Mouse (Mus musculus) limb, embryonic 11.5 days (tissue): ENCODE data around the gene Dcakd. TPM values are rescaled to one million over a fixed set of nuclear protein-coding genes. Genes with fewer than 3 reads are reported as not detected.

ENCODE experiments used
- ATAC-seq: fragments of 200-750 bp; cut with Nextera tagmentation; 2 replicates; pipeline ENCODE4 v1.8.0; 2017; ENCODE audit warnings: low read depth; ENCODE audit not compliant: insufficient number of reproducible peaks, low FRiP score, low TSS enrichment
- DNase-seq: peaks from one replicate; pipeline ENCODE4 v3.0.0-alpha.2; 2015; ENCODE audit warnings: low spot score
- H3K27ac ChIP-seq: fragments of 300-500 bp; sonication (generic); replicated peaks from 2 replicates; pipeline ENCODE4 v1.5.1; 2014; ENCODE audit warnings: low read depth, mild to moderate bottlenecking, low read length
- H3K27me3 ChIP-seq: fragments of 300-500 bp; sonication (generic); 2 replicates; pipeline ENCODE4 v1.6.1; 2014; ENCODE audit warnings: mild to moderate bottlenecking, low read length, mixed read lengths; ENCODE audit not compliant: control insufficient read depth, insufficient read depth
- H3K36me3 ChIP-seq: fragments of 300-500 bp; sonication (generic); 2 replicates; pipeline ENCODE4 v1.6.1; 2014; ENCODE audit warnings: mild to moderate bottlenecking, low read length, moderate library complexity, mixed read lengths; ENCODE audit not compliant: control insufficient read depth, insufficient read depth
- H3K4me1 ChIP-seq: fragments of 300-500 bp; sonication (generic); 2 replicates; pipeline ENCODE4 v1.6.1; 2014; ENCODE audit warnings: low read length, mixed read lengths; ENCODE audit not compliant: control insufficient read depth, insufficient read depth
- H3K4me2 ChIP-seq: fragments of 300-500 bp; sonication (generic); 2 replicates; pipeline ENCODE4 v1.6.1; 2014; ENCODE audit warnings: low read depth, mild to moderate bottlenecking, moderate library complexity; ENCODE audit not compliant: severe bottlenecking
- H3K4me3 ChIP-seq: fragments of 300-500 bp; sonication (generic); 2 replicates; pipeline ENCODE4 v1.5.1; 2014; ENCODE audit warnings: low read depth, low read length
- H3K9ac ChIP-seq: fragments of 300-500 bp; sonication (generic); 2 replicates; pipeline ENCODE4 v1.6.1; 2014; ENCODE audit warnings: mild to moderate bottlenecking, low read length
- H3K9me3 ChIP-seq: fragments of 300-500 bp; sonication (generic); 2 replicates; pipeline ENCODE4 v1.6.1; 2016; ENCODE audit warnings: low read length; ENCODE audit not compliant: control insufficient read depth
- WGBS: fragments of 180-500 bp; shearing (Covaris S2); extraction: QIAGEN DNeasy Blood & Tissue Kit; methylation state at CpG from one replicate; pipeline ENCODE4 v1.1.7; 2014; 5-methylcytosine and 5-hydroxymethylcytosine counted together
- polyA plus RNA-seq: library from polyadenylated mRNA; unstranded; fragments of >200 nt; fragmentation: Nextera tagmentation; extraction: Ambion mirVana; gene quantifications from 2 replicates; pipeline ENCODE4 v1.2.1, GENCODE M21; 2014

The Dcakd gene
- polyA plus RNA-seq, 1 experiment from 2014 or later: 349 TPM

GRCm38 (mm10) chr11:102958870-102959269 is 69.3 kb downstream of the Dcakd start:
- 68% methylated on average over 1 of the region's 1 CpGs for WGBS
- no peaks in the 10 kb centered on the region for H3K36me3 ChIP-seq
- no peak overlapping the region for H3K4me3 ChIP-seq
- H3K4me2 ChIP-seq: no peak overlapping the region
- peaks cover 10% of the 10 kb centered on the region for H3K4me1 ChIP-seq
- no peak overlapping the region for H3K9ac ChIP-seq
- no peak overlapping the region for H3K27ac ChIP-seq
- H3K9me3 ChIP-seq: no peaks in the 10 kb centered on the region
- ATAC-seq (no peak), DNase-seq (no peak)
- no peaks in the 10 kb centered on the region for H3K27me3 ChIP-seq

DNA sequence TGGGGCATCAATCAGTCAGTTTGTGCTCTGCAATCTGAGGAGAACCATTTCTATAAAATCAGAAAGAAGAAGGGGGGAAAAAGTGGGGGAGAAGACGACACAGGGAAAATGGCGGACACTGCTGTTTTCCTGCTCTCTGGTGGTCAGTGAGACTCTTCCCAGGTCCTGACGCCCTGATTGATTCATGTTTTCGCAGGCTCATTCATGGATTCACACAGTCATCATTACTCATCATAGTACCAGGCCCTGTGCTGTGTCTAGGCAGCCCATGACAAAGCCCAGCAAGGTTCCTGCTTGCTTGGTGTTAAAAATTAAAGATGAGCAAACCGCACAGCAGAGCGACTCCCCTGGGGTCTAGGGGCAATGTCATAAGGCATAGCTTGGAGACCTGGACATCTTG is 69.7 kb downstream of the Dcakd start:
- H3K36me3 ChIP-seq: no peaks in the 10 kb centered on the region
- H3K27ac ChIP-seq: no peak overlapping the region
- no peaks in the 10 kb centered on the region for H3K9me3 ChIP-seq
- DNase-seq (no peak), ATAC-seq (no peak)
- 85% methylated on average over 6 of the region's 6 CpGs for WGBS
- H3K9ac ChIP-seq: no peak overlapping the region
- no peak overlapping the region for H3K4me2 ChIP-seq
- H3K4me3 ChIP-seq: no peak overlapping the region
- H3K27me3 ChIP-seq: no peaks in the 10 kb centered on the region
- H3K4me1 ChIP-seq: peaks cover 6% of the 10 kb centered on the region

GRCm38 (mm10) chr11:102957692-102958091 is 70.4 kb downstream of the Dcakd start:
- no peak for DNase-seq
- Histone ChIP-seq H3K36me3 (no peaks in the 10 kb centered on the region), H3K4me1 (no peaks in the 10 kb centered on the region), H3K9me3 (no peaks in the 10 kb centered on the region), H3K27me3 (no peaks in the 10 kb centered on the region), H3K9ac (no peak overlapping the region), H3K4me2 (no peak overlapping the region), H3K4me3 (no peak overlapping the region), H3K27ac (no peak overlapping the region)
- no peak for ATAC-seq
- WGBS: 86% methylated on average over 8 of the region's 8 CpGs

DNA sequence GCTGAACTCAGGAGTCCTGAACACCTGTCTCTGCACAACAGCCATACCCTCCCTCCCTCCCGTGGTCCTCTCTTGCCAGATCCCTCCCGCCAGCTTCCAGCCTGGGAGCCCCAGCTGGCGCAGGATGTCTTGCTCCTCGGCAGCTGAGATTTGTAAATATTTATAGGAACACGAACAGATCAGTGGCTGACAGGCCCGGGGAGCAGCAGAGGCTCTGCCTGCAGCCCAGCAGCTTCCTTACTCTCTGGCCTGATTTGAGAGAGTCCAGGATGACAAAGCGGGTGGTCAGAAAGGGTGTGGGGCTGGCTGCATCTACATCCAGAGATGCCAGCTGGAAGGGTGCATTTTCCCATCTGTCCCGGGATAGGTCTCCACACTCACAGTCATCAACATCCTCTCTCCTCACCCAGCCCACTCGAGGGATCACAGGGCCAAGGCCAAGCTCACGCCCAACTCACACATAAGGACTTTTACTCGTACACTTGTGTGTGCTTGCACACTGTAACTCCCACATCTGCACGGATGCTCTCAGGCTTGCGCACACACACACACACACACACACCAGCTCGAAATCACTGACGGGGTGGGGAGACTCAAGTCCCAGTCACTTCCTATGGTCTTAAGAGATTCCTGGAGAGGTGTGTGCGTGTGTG is 71.0 kb downstream of the Dcakd start:
- H3K36me3 ChIP-seq: no peaks in the 10 kb centered on the region
- ATAC-seq (no peak), DNase-seq (no peak)
- H3K27me3 ChIP-seq: no peaks in the 10 kb centered on the region
- H3K9me3 ChIP-seq: no peaks in the 10 kb centered on the region
- H3K27ac ChIP-seq: no peak overlapping the region
- no peak overlapping the region for H3K9ac ChIP-seq
- no peak overlapping the region for H3K4me2 ChIP-seq
- no peak overlapping the region for H3K4me3 ChIP-seq
- H3K4me1 ChIP-seq: no peaks in the 10 kb centered on the region
- 55% methylated on average over 16 of the region's 16 CpGs for WGBS

DNA sequence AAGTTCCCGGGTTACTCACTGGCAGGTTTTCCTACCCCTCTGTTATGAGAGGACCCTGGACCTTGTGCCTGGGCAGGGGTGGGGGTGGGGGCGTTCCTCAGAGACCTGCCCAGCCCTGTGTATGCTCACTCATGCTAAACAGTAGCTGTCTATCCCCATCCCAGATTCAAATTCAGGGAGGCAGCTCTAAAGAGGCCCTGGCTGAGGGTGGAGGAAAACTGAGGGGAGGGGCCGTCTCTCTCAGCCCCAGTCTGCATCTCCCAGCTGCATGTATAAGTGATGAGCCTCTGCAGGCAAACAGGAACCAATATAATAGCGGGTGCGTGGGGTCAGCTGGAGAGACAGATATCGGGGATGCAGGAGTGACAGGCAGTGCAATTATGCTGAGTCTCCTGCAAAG is 75.2 kb downstream of the Dcakd start:
- peaks cover 37% of the 10 kb centered on the region for H3K27me3 ChIP-seq
- H3K4me3 ChIP-seq: no peak overlapping the region
- H3K9me3 ChIP-seq: no peaks in the 10 kb centered on the region
- no peaks in the 10 kb centered on the region for H3K4me1 ChIP-seq
- H3K27ac ChIP-seq: no peak overlapping the region
- H3K4me2 ChIP-seq: no peak overlapping the region
- H3K9ac ChIP-seq: no peak overlapping the region
- no peaks in the 10 kb centered on the region for H3K36me3 ChIP-seq
- 40% methylated on average over 6 of the region's 6 CpGs for WGBS
- DNase-seq (no peak), ATAC-seq (no peak)

DNA sequence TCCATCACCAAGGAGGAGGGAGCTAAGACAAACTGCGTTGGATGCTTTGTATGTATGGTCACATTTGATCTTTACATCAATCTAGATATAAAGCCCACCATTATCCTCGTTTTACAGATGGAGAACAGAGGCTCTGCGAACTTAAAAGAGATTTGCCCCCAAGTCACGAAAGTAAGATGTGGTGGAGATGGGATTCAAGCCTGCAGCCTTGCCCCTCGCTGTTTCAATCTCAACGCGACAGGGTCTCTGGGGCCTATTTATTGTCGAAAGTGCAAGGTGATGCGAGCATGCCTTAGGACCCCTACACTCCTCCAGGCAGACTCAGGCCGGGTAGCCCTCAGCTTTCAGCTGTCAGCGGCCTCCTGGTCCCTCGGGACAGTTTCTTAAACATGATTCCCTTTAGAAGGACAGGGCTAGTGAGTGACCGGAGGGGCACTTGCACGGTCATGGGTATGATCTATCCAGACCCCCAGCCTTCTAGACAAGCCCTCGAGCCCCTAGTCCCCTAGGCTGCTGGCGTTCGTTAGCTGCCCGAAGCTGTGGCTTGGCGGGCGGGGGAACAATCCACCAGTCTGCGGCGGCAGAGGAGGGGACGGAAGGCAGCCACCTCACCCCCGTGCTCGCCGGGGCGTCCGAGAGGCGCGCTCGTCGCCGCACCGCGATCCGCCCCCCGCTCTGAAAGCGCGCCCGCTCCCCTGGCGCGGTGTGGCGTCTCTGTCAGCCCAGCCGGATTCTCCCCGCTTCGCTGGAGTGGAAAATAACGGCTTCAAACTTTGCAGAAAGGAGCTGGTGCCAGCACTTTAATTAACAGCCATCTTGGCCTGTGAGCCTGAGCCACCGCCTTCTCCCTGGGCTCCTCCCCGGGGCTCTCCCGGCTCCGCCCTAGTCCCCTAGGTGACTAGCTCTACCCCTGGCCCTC is 79.8 kb downstream of the Dcakd start:
- Histone ChIP-seq H3K4me3 (peak overlapping the region; percentile 40), H3K4me1 (peaks cover 2% of the 10 kb centered on the region; the same call in 1 of the 2 replicates), H3K27me3 (peaks cover 80% of the 10 kb centered on the region), H3K4me2 (peak overlapping the region; percentile 81), H3K9ac (peak overlapping the region; percentile 64), H3K36me3 (no peaks in the 10 kb centered on the region), H3K27ac (no peak overlapping the region), H3K9me3 (no peaks in the 10 kb centered on the region)
- peak; percentile 51 for DNase-seq
- ATAC-seq: no peak
- 1% methylated on average over 49 of the region's 51 CpGs for WGBS

- ATAC-seq (no peak), DNase-seq (no peak)
- H3K4me3 ChIP-seq: no peak overlapping the region
- peak overlapping the region; percentile 42; the same call in 1 of the 2 replicates for H3K4me2 ChIP-seq
- no peaks in the 10 kb centered on the region for H3K36me3 ChIP-seq
- H3K27ac ChIP-seq: no peak overlapping the region
- H3K9me3 ChIP-seq: no peaks in the 10 kb centered on the region
- WGBS: 6% methylated on average over 8 of the region's 8 CpGs
- no peak overlapping the region for H3K9ac ChIP-seq
- H3K27me3 ChIP-seq: peaks cover 90% of the 10 kb centered on the region
- H3K4me1 ChIP-seq: peaks cover 2% of the 10 kb centered on the region; the same call in 1 of the 2 replicates
Observed at GRCm38 (mm10) chr11:102946992-102947343, 81.2 kb downstream of the Dcakd start.

- H3K36me3 ChIP-seq: no peaks in the 10 kb centered on the region
- WGBS: 1% methylated on average over 75 of the region's 87 CpGs
- H3K4me1 ChIP-seq: peaks cover 2% of the 10 kb centered on the region; the same call in 1 of the 2 replicates
- peak within 1 kb of the TSS; percentile 25 for H3K4me3 ChIP-seq
- H3K27me3 ChIP-seq: peaks cover 85% of the 10 kb centered on the region
- no peaks in the 10 kb centered on the region for H3K9me3 ChIP-seq
- ATAC-seq: peak; percentile 84
- peak; percentile 88 for DNase-seq
- H3K4me2 ChIP-seq: peak within 1 kb of the TSS; percentile 42
- H3K27ac ChIP-seq: no peak within 1 kb of the TSS
- no peak within 1 kb of the TSS for H3K9ac ChIP-seq
Observed at GRCm38 (mm10) chr11:102946265-102946991, 81.7 kb downstream of the Dcakd start, which contains the start of gene C1ql1. C1ql1 (minus strand) TSS chr11:102946688.
